Mouse (Mus musculus) myocyte (in vitro differentiated cells): ENCODE measurements around the gene Mdm2.

Experiments used
- CEBPB ChIP-seq: IDR thresholded peaks from 2 replicates; pipeline ENCODE4 v1.6.1; 2011; ENCODE audit warnings: mild to moderate bottlenecking, moderate library complexity; ENCODE audit not compliant: poor library complexity, insufficient read depth, severe bottlenecking
- E2F4 ChIP-seq: IDR thresholded peaks from one replicate; pipeline ENCODE4 v1.6.1; 2011; ENCODE audit warnings: mild to moderate bottlenecking, control low read depth, moderate library complexity; ENCODE audit not compliant: insufficient read depth
- MAX ChIP-seq: IDR thresholded peaks from one replicate; pipeline ENCODE4 v1.6.1; 2011; ENCODE audit warnings: low read depth, mild to moderate bottlenecking, control low read depth
- MYOD1 ChIP-seq, 3 experiments: IDR thresholded peaks; one replicate each; pipeline ENCODE4 v1.6.1; 2011; ENCODE audit warnings: control low read depth in 2 of 3, low read depth in 2 of 3, mild to moderate bottlenecking in 2 of 3, moderate library complexity in 1 of 3; ENCODE audit not compliant: insufficient read length in 2 of 3, control insufficient read depth in 1 of 3
- POLR2A ChIP-seq: IDR thresholded peaks from one replicate; pipeline ENCODE4 v1.6.1; 2011; ENCODE audit warnings: low read depth, mild to moderate bottlenecking, control low read depth, moderate library complexity; ENCODE audit not compliant: insufficient read length
- POLR2AphosphoS2 ChIP-seq: IDR thresholded peaks from one replicate; pipeline ENCODE4 v1.6.1; 2011; ENCODE audit warnings: low read depth, control low read depth; ENCODE audit not compliant: insufficient read length
- SRF ChIP-seq: IDR thresholded peaks from one replicate; pipeline ENCODE4 v1.6.1; 2011; ENCODE audit warnings: low read depth; ENCODE audit not compliant: control insufficient read depth, insufficient read length
- TCF12 ChIP-seq: IDR thresholded peaks from one replicate; pipeline ENCODE4 v1.6.1; 2011; ENCODE audit warnings: mild to moderate bottlenecking, control low read depth; ENCODE audit not compliant: poor library complexity, insufficient read depth, severe bottlenecking
- TCF3 ChIP-seq: IDR thresholded peaks from one replicate; pipeline ENCODE4 v1.6.1; 2011; ENCODE audit warnings: low read depth, control low read depth; ENCODE audit not compliant: insufficient read length
- USF1 ChIP-seq: IDR thresholded peaks from one replicate; pipeline ENCODE4 v1.6.1; 2011; ENCODE audit warnings: low read depth, mild to moderate bottlenecking, control low read depth, moderate library complexity

DNA sequence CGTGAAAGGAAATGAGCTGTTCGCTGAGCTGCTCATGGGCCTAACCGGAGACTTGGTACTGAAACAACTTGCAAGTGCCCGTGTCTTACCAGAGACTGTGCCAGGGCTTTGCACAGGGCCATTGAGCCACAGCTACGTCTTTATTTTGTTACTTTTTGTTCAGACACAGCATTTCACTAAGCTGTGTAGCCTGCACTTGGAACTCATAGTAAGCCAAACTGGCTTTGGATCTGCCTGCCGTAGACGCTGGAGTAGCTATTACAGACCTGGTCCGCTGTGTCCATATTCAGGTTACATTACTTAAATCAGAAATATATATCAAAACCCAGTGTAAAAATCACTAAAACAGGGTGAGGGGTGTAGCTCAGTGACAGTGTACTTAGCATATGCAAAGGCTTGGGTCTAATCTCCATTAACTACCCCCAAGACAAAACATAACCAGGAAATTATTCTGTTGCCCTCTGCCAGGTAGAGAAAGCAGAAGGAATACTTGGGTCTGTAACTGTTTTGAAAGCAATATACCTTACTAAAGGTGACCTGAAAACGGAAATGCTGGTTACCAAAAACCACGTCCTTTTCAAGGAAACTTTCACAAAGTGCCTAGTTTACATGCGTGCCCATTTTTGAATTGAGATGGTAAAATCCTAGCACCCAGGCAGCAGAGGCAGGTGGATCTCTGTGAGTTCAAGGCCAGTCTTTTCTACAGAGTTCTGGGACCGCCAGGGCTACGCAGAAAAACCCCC lies 24.5 kb downstream of the Mdm2 start:
- TF ChIP-seq USF1: no peak
- no peak for TF ChIP-seq E2F4
- no peak for TF ChIP-seq POLR2A
- no peak for TF ChIP-seq TCF3
- no peak for TF ChIP-seq SRF
- TF ChIP-seq TCF12: no peak
- no peak for TF ChIP-seq CEBPB
- no peak for TF ChIP-seq POLR2AphosphoS2
- TF ChIP-seq MYOD1 (IDR thresholded peaks at IDR 0.05; ENCODE audit: control insufficient read depth in 1 of 3, insufficient read length in 2 of 3, low read depth in 2 of 3): no peak
- TF ChIP-seq MAX: no peak
